Mouse (Mus musculus) telencephalon, adult 2 months (tissue): Measurements from ENCODE around the gene Wiz.
A peak's percentile ranks its signal among the peaks of the same experiment; 100 is the strongest.

Experiments used
- DNase-seq: peaks from one replicate; pipeline ENCODE4 v3.0.0-alpha.2; 2011; ENCODE audit warnings: low read depth, low spot score

The Wiz gene

GRCm38 (mm10) chr17:32350382-32350983 lies 38.8 kb downstream of the Wiz start, which contains the start of gene Akap8l:
Gene Akap8l, minus strand, starts transcription at chr17:32350607.
- peak; percentile 99 for DNase-seq

DNA sequence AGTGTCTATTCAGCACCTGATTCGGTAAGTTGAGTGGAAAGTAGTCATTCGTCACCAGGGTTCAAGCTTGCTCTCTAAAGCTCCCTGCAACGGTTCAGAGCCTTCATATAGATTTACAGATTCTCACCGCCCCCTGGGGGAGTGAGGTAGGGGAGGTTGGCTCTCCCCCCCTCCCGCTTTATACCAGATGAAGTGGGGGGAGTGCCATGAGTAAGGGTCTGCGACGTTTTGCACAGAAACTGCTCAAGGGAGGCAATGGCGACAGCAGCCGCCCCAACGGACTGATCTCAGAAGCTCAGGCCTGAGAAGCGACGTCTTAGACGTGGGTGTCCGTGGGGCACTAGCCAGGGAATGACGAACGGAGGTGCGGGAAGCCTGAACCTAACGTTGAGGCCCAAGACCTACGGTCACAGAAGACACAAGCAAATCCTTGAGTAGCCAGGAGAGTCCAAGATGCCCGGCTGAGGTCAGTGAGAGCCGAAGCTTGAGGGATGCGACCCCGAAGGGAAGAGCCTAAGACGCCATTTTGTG lies 39.3 kb downstream of the Wiz start:
- peak; percentile 36 for DNase-seq

DNA sequence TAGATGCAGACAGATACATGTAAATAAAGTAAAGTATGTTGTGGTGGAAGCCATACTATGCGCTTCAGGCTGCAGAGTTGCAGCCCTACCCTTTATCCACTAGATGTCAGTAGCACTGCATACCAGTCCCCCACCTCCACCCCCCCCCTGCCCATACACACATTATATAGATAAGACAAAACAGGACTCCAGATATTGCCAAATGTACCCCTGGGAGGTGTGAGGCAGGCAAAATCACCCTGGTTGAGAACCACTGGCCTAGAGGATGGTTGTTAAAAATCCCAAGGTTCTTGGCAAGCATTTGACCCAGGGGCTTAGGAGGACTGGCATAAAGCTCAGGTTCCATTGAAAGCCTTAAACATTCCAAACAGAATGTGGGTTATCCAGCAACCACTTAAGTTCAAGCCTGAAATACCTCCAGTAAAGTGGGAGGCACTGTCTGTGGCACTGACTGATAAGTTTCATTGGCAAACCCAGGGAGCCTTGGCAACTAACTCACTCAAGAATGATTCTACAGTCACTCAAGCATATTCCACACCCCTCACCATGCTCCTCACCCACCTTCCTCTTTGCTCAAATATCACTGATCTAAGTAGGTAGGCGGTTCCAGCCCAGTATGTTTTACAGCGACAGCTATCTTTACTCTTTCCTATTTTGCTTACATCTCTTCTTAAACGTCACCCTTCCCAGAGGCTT lies 40.1 kb downstream of the Wiz start:
- peak; percentile 71 for DNase-seq

DNA sequence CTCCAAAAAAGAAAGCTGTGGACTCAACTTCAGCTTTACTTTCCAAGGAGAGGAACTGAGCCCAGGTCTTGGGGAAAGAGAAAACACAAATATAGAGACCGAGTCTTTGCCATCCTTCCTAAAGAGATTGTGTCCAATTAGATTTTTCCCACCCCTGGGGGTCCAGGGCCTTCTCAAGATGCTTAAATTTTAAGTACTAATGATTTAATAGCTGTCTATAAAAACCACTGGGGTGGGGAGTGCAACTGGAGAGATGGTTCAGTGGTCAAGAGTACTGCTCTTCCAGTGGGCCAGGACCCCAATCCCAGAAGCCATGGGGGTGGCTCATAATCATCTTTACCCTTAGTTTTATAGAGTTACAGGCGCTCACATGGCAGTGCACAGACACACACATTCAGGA lies 40.8 kb downstream of the Wiz start:
- no peak for DNase-seq

GRCm38 (mm10) chr17:32341102-32341501 lies 48.1 kb downstream of the Wiz start:
- no peak for DNase-seq

- DNase-seq, result no peak
Observed at GRCm38 (mm10) chr17:32340110-32340509, 49.1 kb downstream of the Wiz start.

GRCm38 (mm10) chr17:32335869-32336268 lies 53.4 kb downstream of the Wiz start:
- DNase-seq, result peak; percentile 19

GRCm38 (mm10) chr17:32334921-32335320 lies 54.3 kb downstream of the Wiz start:
- no peak for DNase-seq

GRCm38 (mm10) chr17:32333675-32334303 lies 55.5 kb downstream of the Wiz start:
- no peak for DNase-seq

DNA sequence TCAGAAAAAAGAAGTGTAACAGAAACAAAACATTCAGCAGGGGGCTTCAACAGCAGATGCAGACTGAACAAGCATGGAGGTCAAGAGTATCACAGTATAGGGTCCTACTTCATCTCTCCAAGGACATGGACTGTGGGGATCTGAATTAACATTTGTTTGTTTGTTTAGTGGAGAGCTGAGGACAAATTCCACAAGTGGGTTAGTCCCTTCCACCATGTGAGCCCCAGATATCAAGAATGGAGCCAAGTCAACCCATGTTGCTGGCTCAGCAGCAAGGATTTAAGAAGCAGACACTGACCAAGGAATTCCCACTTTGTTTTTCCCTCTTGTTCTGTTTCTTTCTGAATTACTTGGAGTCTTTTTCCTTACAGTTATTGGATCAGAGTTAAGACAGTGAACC lies 61.7 kb downstream of the Wiz start:
- DNase-seq, result no peak

DNA sequence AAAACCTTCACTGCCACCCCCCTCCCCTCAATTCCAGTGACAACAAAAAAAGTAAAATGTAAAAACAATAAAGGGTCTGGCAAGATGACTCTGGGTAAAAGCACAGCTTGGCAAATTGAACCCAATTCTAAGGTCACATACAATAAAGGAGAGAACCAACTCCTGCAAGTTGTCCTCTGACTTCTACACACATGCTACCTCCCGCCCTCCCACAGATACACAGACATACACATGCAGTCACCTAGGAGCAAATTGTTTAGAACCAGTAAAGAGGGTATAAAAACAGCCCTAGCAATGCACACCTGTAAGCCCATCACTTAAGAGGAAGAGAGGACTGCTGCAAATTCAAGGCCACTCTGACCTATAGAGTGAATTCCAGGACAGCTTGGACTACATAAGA lies 66.4 kb downstream of the Wiz start:
- DNase-seq, result no peak

DNA sequence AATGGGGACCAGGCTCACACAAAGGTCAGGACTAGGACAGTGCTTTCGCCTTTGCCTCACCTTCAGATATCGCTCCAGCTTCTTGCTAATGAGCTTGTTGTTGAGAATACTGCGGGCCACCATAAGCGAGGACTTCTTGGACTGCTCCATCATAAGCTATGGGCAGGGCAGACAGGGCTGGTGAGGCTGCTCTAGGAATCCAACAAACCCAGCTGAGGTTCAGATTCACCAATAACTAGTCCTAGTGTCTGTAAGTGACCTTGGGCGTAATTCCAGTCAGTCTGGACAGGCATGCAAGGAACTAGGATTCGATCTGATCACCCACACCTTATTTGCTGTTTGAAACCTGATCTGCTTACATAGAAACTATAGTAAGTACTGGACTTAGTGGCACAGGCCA lies 67.4 kb downstream of the Wiz start:
- DNase-seq, result peak; percentile 6

GRCm38 (mm10) chr17:32321390-32321734 lies 67.9 kb downstream of the Wiz start:
- no peak for DNase-seq

DNA sequence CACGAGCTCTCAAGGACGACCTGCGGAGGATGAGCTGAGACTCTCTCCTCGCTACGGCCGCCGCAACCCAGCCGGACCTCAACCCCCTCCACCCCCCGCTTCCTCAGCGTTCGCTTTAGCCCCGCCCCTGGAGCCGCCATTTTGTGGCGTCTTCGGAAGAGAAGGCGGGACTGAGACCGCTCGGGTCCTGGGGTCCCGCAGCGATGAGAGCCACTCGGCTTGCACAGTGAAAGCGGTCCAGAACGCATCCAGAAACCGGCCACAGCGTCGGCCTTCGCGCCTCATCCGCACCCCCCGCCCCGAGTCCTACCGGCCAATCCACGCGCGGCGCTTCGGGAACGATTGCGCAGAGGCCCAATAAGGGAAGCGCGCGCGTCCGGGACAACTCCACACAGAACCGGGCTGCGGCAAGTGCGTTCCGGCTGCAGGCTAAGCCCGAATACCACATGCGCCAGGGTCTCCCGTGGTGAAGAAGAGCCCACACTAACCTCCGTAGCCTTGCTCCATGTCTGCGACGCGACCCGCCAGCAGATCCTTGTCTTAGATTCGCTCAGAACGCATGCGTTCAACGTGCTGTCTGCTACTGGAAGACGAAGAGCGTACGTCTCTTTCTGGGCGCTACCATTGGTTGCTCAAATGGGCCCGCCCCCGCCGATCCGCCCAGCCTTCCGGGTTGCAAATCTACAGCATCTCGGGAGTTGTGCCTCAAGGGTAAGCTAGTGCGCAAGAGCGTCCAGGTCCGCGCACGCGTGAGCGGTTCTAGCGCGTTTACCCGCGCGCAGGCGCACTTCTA lies 68.4 kb downstream of the Wiz start, which contains the start of gene Akap8:
TSS of gene Akap8 (minus strand) at position 642 of the 793 bp plus-strand sequence.
- DNase-seq, result peak; percentile 99

DNA sequence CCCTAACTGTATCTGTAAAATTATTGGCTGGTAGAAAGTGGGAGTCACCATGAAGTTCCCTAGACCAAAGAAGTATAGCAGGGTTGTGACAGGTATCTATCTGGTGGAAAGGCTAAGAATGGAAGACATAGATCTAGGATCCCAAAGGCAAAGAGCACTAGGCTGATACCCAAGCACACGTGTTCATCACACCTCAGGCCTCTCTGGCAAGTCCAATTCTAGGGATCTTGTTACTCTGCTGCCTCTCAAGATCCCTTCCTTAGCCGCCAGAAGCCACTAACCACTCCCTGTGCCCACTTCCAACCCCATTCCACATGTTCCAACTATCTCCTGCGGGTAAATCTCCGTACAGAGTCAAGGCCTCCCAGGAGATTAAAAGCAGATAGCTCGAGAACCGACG lies 69.3 kb downstream of the Wiz start:
- DNase-seq, result peak; percentile 4

DNA sequence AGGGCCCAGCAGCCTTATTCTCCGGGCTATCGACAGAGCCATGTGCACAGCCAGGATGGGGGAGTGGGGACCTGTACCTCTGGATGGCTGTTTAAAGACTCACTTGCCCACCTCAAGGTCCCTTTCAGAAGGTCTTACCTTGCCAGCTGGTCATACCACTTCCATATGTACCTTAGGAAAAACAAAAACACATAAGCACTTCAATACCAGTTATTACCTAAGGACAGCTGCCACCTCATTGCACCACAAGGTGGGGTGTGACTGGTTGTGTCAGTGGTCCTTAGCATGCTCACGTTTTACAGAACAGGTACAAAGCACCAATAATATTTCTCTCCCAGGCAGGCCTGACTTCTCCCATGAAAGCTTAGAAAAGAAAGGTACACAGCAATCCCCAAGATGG lies 71.5 kb downstream of the Wiz start:
- DNase-seq, result no peak

GRCm38 (mm10) chr17:32317032-32317431 lies 72.2 kb downstream of the Wiz start:
- DNase-seq, result no peak

GRCm38 (mm10) chr17:32315560-32315959 lies 73.7 kb downstream of the Wiz start:
- DNase-seq, result no peak

GRCm38 (mm10) chr17:32313892-32314291 lies 75.3 kb downstream of the Wiz start:
- DNase-seq, result no peak

DNA sequence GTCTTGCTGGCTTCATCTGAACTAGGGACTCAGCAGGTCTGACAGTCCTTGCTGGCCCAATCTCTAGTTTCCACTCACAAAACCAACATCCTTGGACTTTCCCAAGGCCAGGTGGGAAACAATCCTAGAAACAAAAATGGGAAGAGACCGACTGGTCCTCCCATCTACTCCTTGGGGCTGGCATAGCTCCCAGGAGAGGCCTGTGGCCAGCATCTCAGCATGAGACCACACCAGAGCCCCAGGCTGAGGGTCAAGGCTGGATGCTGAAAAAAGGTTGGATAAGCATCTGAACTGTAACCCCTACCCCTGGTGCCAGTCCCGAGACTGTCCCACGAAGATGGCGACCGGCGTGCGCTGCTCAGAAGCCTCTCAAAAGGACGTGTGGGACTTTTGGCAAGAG lies 76.4 kb downstream of the Wiz start:
- no peak for DNase-seq

GRCm38 (mm10) chr17:32307963-32308362 lies 81.3 kb downstream of the Wiz start:
- no peak for DNase-seq
